Mouse (Mus musculus): Measurements from ENCODE around the gene Crabp2.

GRCm38 (mm10) chr3:87959371-87959770 is 10.9 kb downstream of the Crabp2 start:
- no peak for TF ChIP-seq CTCF (IDR thresholded peaks at IDR 0.05; ENCODE audit: extremely low read depth, insufficient read length, insufficient replicate concordance, low read depth, low read length)
- TF ChIP-seq POLR2A (IDR thresholded peaks at IDR 0.05; ENCODE audit: low read depth, low read length) = no peak

All from small intestine, adult 2 months (tissue).